Mouse (Mus musculus): ENCODE measurements around the gene Ssx2ip. TPM values are rescaled to one million over a fixed set of nuclear protein-coding genes. Genes with fewer than 3 reads are reported as not detected.

Ssx2ip gene
- total RNA-seq, 2 experiments from 2014 or later = 15.6 to 16.7 TPM

GRCm38 (mm10) chr3:146396934-146397333, 7.5 kb upstream of the Ssx2ip start:
- no peak for DNase-seq
- intact Hi-C loops (cut with DNase I; ENCODE audit: low total_unique reads) = no loop called here

GRCm38 (mm10) chr3:146397847-146398246, 6.6 kb upstream of the Ssx2ip start:
- DNase-seq = no peak
- intact Hi-C loops (cut with DNase I; ENCODE audit: low total_unique reads) = no loop called here

GRCm38 (mm10) chr3:146399203-146399602, 5.2 kb upstream of the Ssx2ip start:
- intact Hi-C loops (cut with DNase I; ENCODE audit: low total_unique reads) = no loop called here

GRCm38 (mm10) chr3:146403770-146404169, 672 bp upstream of the Ssx2ip start:
- intact Hi-C loops (cut with DNase I; ENCODE audit: low total_unique reads) = no loop called here
- DNase-seq = no peak

More at GRCm38 (mm10) chr3:146399203-146399602, 5.2 kb upstream of the Ssx2ip start:
- no peak for DNase-seq

GRCm38 (mm10) chr3:146405213-146406006, 968 bp downstream of the Ssx2ip start:
- DNase-seq = no peak
- intact Hi-C loops (cut with DNase I; ENCODE audit: low total_unique reads) = no loop called here

GRCm38 (mm10) chr3:146406007-146406341, 1.5 kb downstream of the Ssx2ip start:
- intact Hi-C loops (cut with DNase I; ENCODE audit: low total_unique reads) = no loop called here
- DNase-seq = no peak

GRCm38 (mm10) chr3:146407086-146407721, 2.8 kb downstream of the Ssx2ip start:
- intact Hi-C loops (cut with DNase I; ENCODE audit: low total_unique reads) = no loop called here
- DNase-seq = no peak

GRCm38 (mm10) chr3:146410114-146410513, 5.7 kb downstream of the Ssx2ip start:
- DNase-seq = no peak
- intact Hi-C loops (cut with DNase I; ENCODE audit: low total_unique reads) = no loop called here

GRCm38 (mm10) chr3:146412008-146412407, 7.6 kb downstream of the Ssx2ip start:
- intact Hi-C loops (cut with DNase I; ENCODE audit: low total_unique reads) = no loop called here
- no peak for DNase-seq

GRCm38 (mm10) chr3:146412480-146412879, 8.0 kb downstream of the Ssx2ip start:
- intact Hi-C loops (cut with DNase I; ENCODE audit: low total_unique reads) = no loop called here
- no peak for DNase-seq

- intact Hi-C loops (cut with DNase I; ENCODE audit: low total_unique reads) = no loop called here
- DNase-seq = no peak
These were observed 8.6 kb downstream of the Ssx2ip start for GRCm38 (mm10) chr3:146413016-146413415.

GRCm38 (mm10) chr3:146413992-146414391, 9.6 kb downstream of the Ssx2ip start:
- DNase-seq = no peak
- intact Hi-C loops (cut with DNase I; ENCODE audit: low total_unique reads) = no loop called here

GRCm38 (mm10) chr3:146414555-146414954, 10.1 kb downstream of the Ssx2ip start:
- no peak for DNase-seq
- intact Hi-C loops (cut with DNase I; ENCODE audit: low total_unique reads) = no loop called here

- intact Hi-C loops (cut with DNase I; ENCODE audit: low total_unique reads) = no loop called here
- no peak for DNase-seq
These were observed 13.4 kb downstream of the Ssx2ip start for GRCm38 (mm10) chr3:146417873-146418272.

- no peak for DNase-seq
- intact Hi-C loops (cut with DNase I; ENCODE audit: low total_unique reads) = no loop called here
These were observed 14.5 kb downstream of the Ssx2ip start for GRCm38 (mm10) chr3:146418901-146419300.

GRCm38 (mm10) chr3:146419534-146419933, 15.1 kb downstream of the Ssx2ip start:
- intact Hi-C loops (cut with DNase I; ENCODE audit: low total_unique reads) = no loop called here
- no peak for DNase-seq

GRCm38 (mm10) chr3:146419992-146420537, 15.6 kb downstream of the Ssx2ip start:
- intact Hi-C loops (cut with DNase I; ENCODE audit: low total_unique reads) = no loop called here
- no peak for DNase-seq

GRCm38 (mm10) chr3:146421787-146422186, 17.3 kb downstream of the Ssx2ip start:
- no peak for DNase-seq
- intact Hi-C loops (cut with DNase I; ENCODE audit: low total_unique reads) = no loop called here

- intact Hi-C loops (cut with DNase I; ENCODE audit: low total_unique reads) = no loop called here
These were observed 19.3 kb downstream of the Ssx2ip start for GRCm38 (mm10) chr3:146423710-146424109.

GRCm38 (mm10) chr3:146424306-146424900, 20.0 kb downstream of the Ssx2ip start:
- no peak for DNase-seq
- intact Hi-C loops (cut with DNase I; ENCODE audit: low total_unique reads) = no loop called here

More at GRCm38 (mm10) chr3:146423710-146424109, 19.3 kb downstream of the Ssx2ip start:
- no peak for DNase-seq
